Mouse (Mus musculus) heart, adult 8-10 months (tissue): ENCODE data around the gene Nsf. TPM values are rescaled to one million over a fixed set of nuclear protein-coding genes. Genes with fewer than 3 reads are reported as not detected.

Experiments used
- DNase-seq: peaks from one replicate; pipeline ENCODE4 v3.0.0; 2022; ENCODE audit warnings: low spot score
- total RNA-seq, 4 experiments: library from RNA; stranded (reverse); gene quantifications; 2 replicates each; pipeline ENCODE4 v1.2.4; 2022

The Nsf gene
- total RNA-seq, 4 experiments from 2014 or later = 23.1 to 31.5 (median 27.0) TPM

DNA sequence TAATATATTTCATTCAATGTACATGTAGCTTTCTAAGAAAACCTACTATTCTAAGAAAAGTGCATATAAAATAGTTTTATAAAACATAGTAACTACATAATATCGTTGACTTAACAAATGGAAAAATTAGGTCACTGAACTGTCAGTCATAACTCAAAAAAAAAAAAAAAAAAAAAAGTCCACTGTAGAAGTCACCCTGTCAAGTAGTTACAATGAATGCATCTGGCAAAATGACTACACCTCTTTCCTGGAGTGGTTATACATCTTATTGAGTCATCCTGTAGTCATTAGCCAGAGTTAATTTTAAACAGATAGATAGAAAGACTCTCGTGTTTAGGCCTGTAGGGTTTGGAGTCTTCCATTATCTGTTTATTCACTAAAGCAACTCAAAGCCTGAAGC, 114.9 kb downstream of the Nsf start:
- no peak for DNase-seq

DNA sequence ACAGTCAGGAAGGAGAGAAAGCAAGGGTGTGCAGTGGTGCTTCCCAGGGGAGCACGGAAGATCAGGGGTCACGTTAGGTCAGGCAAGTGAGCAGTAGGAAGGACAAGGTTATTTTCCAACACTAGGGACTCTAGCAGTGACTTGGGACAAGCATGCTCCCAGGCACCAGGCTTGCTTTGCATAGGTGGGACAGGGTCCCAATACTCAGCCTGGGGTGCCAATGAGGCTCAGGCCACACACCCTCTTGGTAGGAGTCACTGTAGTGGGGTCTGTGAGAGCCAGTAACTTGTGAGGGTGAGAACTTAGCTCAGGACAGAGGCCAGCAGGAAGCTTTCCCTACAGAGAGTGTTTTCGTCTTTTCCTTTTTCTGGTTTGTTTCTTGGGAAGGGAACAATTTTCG, 121.5 kb downstream of the Nsf start:
- no peak for DNase-seq

GRCm38 (mm10) chr11:103831766-103832165, 122.1 kb downstream of the Nsf start:
- DNase-seq = no peak

DNA sequence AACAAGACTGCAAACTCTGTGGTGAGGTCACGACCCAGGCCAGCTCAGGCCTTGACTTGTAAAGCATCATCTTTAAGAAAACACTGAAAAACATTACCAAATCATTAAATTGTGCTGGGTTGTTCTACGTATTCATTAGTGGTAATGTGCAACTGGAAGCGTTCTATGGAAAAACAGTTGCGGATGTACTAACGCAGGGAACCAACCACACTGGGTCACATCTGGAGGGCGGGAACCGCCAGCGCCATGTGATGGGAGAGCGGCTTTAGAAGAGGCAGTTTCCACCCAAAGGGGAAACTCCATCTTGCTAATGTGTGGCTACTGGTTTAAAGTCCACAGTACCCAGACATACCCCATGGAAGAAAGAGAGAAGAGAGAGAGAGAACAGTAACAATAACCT, 123.4 kb downstream of the Nsf start:
- no peak for DNase-seq

DNA sequence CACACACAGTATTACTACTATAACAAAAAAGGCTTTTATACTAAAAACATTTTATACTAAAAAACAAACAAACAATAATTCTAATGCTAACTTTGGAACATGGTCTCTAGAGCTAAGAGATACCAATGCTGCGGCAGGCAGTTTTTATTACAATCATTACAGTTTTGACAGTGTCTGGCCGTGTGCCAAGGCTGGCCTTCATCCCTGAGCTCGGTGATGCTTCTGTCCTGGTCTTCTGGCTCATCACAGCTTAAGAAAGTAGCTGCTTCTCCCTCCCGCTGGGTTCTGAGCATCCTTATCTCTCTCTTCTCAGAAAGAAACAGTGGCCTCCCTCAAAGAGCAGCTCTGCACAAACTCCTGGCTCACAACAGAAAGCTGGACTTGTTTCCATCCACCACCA, 123.9 kb downstream of the Nsf start:
- DNase-seq = no peak

GRCm38 (mm10) chr11:103828866-103829265, 125.0 kb downstream of the Nsf start:
- DNase-seq = no peak

DNA sequence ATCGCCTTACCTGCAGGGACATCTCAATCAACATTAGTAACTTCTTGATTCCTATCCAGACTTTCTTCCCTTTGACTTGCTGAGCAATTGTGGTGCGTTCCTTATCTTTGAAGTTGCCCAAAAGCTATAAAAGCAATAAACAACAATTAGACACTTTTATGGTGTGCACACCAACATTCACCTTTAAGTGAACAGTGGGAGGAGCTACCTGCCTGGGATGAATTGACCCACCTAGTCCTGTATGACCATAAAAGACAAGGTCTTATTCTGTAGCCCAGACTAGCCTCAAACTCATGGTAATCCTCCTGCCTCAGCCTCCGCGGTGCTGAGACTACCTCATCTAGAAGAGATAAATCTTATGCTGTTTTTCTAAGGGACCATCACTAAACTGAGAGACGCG, 126.7 kb downstream of the Nsf start:
- DNase-seq = no peak

DNA sequence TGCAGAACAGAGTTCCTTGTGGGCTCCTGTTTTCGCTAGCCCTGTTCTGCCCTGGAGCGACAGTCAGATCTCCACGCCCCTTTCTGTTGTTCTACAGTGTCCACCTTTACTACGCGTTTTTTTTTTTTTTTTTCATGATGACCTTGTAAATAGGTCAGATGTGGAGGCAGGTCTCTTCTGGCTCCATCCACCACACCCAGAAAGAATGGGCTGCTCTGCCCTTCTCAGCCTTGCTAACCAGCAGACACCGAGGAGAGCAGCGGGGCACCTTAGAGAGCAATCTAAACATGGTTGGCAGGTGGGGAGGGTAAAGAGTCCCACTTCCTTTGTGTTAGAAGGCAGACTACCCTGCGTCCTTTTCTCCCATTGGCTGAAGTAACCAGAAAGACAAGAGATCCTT, 137.1 kb downstream of the Nsf start:
- DNase-seq = no peak

DNA sequence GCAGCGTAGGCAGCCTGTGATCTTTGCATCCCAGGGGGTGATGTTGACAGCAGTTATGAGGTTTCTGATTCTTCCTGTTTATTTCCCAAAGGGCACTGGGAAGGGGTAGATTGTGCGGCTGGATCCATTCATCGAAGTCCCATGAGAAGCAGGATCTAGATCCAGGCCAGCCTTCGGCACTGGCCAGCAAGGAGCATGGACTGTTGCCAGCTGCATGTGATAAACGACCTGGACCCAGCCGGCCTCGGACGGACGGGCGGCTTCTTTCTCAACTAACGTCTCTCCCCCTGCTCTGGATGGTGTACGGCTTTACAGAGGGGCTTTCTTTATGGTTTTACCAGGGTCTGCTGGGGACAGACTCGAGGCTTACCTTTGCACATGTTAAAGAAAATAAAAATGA, 137.9 kb downstream of the Nsf start:
- DNase-seq = no peak

DNA sequence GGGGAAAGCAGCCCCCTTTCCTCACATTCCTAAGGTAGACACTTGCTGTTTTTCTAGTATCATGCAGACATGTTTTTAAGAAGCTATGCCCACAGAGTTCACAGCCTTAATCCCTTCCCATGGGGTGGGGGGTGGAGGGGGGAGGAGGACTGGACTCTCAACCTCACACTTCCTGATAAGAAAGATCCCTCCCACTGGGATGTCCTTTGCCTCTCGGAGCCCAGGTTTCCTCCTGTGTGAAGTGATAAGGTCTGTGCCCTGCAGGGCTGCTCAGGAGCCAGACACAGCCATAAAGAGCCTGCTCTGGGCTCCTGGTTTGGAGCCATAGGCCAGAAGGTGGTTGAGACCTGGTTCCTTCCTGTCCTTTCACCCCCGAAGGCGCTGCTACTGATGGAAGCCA, 139.0 kb downstream of the Nsf start:
- DNase-seq = no peak

GRCm38 (mm10) chr11:103811246-103811645, 142.6 kb downstream of the Nsf start:
- DNase-seq = no peak

DNA sequence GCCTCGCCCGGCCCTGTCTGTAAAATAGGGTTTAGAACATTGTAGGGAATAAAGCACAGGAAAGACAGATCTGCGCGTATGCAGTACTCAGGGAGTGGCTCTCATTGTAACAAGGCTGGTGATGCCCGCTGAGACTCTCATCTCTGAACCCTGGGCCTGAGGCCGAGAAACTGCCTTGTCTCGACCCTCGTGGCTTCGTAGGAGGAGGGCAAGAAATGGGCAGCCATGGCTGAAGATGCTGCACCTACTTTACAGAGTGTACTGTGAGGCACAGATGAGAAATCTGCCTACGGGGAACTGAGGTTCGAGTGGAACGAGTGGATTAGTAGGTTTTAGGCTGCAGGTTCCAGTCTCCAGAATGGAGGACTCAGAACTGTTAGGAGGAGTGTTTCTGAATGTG, 143.2 kb downstream of the Nsf start:
- DNase-seq = no peak

DNA sequence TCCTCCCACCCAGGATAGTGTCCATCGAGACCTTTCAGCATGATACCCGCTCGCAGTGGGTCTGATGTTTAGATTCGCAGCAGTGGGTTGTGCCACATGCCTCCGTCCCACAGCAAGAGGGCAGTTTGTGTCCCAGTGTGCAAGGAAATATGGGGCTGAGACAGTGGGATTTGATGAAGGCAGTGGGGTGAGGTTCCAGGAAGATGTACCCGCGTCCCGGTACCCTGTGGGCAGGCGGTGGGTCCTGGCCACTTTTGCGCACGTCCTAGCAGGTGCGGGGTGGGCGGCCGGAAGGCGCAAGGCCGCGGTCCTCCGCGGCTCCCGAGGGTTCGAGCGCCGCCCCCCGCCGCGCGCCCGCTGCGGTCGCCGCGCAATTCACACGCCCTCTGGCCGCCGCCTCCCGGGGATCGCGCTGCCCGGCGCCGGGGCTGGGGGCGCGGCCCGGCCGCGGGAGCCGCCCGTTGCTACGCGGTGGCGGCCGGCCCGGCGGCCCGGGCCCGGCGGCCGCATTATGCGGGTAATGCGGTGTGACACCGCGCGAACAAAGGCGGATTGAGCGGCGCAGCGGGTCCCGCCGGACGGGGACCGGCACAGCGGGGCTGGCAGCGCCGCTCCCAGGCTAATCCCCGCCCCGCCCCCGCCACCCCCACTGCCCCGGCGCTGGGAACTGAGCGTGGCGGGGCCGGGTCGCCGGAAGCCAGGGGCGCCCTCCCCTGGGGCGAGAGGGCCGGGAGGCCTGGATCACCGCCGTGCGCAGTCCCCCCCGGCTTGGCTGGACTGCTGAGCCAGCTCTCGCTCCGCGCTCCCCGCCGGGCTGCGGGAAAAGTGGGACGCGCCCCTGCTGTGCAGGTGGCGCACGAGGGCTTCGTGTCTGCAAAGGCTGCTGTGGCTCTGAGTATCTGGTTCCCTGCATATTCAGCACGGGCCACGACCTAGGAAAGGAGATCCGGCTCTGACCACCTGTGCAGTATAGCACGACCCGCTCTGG, 144.0 kb downstream of the Nsf start:
- no peak for DNase-seq

- no peak for DNase-seq
Measured at GRCm38 (mm10) chr11:103808771-103809610, 144.9 kb downstream of the Nsf start.

GRCm38 (mm10) chr11:103807966-103808365, 145.9 kb downstream of the Nsf start:
- no peak for DNase-seq

DNA sequence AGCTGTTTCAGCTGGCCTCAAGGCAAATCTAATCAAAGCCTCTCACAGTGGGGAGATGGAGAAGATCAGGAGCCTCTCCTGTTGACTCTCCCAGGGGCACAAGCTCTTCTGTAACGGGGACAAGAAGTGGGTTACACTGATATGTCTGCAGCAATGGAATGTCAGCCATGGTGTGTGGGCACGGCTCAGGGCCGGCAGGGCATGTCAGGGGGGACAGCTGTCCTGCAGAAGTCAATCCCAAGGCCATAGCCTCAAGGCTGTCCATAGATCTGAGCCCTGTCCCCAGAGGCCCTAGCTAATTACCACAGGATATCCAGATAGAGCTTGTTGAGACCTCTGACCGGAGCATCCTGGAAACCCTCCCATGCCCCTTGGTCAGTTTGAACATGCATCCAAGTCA, 149.1 kb downstream of the Nsf start:
- DNase-seq = no peak

- DNase-seq = no peak
Measured at GRCm38 (mm10) chr11:103804126-103804525, 149.7 kb downstream of the Nsf start.

- no peak for DNase-seq
Measured at GRCm38 (mm10) chr11:103801128-103801527, 152.7 kb downstream of the Nsf start.

DNA sequence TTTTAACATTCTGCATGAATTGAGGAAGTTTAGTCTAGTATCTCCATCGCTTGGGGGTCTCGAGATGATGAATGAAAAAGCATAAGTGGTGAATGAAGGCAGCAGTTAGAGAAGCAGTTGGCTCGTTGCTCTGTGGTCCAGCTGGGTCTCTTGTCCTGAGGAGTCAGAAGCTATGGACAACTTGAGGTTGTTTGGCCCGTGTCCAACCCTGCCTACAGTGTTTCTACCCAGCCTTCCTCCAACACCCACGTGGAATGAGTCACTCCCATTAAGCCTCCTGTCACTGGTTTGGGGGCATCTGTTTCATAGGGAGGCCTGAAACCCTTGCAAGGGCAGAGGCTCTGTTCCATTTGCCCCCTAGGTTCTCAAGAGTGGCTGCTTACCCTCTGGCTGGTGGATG, 163.9 kb downstream of the Nsf start:
- no peak for DNase-seq

- DNase-seq = no peak
Measured at GRCm38 (mm10) chr11:103780152-103780551, 173.7 kb downstream of the Nsf start.

DNA sequence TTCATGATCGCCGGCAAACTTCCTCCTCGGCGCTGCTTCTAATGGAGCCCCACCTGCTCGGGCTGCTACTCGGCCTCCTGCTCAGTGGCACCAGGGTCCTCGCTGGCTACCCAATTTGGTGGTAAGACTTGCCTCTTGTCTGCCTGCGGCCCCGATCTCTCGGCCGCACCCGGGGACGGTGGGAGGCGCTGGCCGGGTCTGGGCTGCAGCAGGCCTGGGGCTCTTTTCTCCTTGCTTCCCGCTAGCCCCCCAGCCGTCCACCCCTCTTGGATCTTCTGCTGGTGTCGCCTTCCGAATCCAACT, 179.7 kb downstream of the Nsf start:
- DNase-seq = no peak

DNA sequence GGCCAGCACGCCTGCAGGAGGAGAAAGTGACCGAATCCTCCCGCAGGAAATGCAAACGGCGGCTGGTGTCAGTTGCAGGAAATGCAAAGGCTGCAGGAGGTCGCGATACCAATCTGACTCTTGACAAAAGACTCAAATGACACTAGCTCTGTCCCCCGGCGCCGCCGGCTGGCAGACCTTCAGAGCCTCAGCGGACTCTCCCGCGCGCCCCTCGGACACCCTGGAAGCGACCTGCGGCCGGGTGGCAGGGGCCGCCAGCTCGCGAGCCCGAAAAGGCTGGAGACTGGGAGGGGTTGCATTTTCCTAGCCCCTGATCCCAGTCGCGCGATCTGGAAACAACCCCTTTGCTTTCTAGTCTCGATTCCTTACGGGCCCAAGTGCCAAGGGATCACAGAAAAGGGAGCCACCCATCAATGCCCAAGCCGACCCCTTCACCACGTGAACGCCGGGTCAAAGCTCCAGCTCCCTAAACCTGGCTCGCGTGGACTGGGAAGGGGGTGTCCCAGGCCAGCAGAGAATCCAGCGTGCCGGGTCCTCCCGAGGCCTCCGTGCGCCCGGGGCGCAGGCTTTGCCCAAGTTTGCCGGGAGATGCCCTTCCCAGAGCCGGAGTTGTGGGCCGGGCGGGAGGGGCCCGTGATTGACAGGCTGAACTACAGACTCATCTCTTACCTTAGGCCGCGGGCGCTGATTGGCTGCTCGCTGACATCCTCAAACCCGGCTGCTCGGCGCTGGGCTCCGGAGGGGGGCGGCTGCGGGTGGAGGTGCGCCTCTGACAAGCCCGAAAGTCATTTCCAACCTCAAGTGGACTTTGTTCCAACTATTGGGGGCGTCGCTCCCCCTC, 180.2 kb downstream of the Nsf start, which contains the start of gene Wnt3:
Wnt3 (plus strand) TSS at position 764 of the 841 bp plus-strand sequence.
- no peak for DNase-seq
